Mouse (Mus musculus): ENCODE data around the gene Sdk1. TPM values are rescaled to one million over a fixed set of nuclear protein-coding genes. Genes with fewer than 3 reads are reported as not detected.

The Sdk1 gene
- total and polyA plus RNA-seq, 3 experiments = 0.04 to 0.87 TPM; not detected in 1

DNA sequence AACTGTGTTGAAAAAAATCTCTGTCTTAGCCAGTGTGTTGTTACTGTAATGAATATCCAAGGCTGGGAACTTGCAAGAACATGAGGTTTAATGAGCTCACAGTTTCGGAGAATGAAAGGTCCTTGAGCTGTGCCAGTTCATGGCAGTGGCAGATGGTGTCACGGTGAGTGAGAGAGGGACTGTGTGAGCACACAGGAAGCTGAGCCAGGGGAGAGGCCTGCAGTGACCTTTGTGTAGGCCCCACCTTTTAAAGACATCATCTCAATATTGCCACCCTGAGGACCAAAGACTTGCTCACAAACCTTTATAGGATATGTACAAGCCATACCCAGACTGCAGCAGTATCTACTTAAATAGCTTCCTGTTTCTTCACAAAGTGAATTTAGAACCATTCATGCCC lies 656.2 kb downstream of the Sdk1 start:
- no peaks in the 10 kb centered on the region; a peak in 1 of 4 replicates for H3K4me1 ChIP-seq (ENCODE audit: control insufficient read depth in 1 of 2, insufficient read depth in 2 of 2)
- H3K27ac ChIP-seq (ENCODE audit: insufficient read depth, low read depth) = no peak overlapping the region
- no peaks in the 10 kb centered on the region for H3K79me2 ChIP-seq (replicated peaks; ENCODE audit: control insufficient read depth, extremely low read depth, insufficient read depth, poor library complexity, severe bottlenecking)
- dilution Hi-C loops (cut with MboI; ENCODE audit: extremely low pct_ligation_motif_present, extremely low pct_unique_long_range_greater_than_20kb, low sequenced_read_pairs) (no loop called here), in situ Hi-C loops (cut with MboI; ENCODE audit: low pct_ligation_motif_present, low pct_unique_long_range_greater_than_20kb, low sequenced_read_pairs) (no loop called here)
- TF ChIP-seq CTCF (conservative IDR thresholded peaks at IDR 0.05 in 1 of 2, IDR thresholded peaks at IDR 0.05 in 1 of 2; ENCODE audit: low read depth in 2 of 2, low read length in 2 of 2) (no peak), MEF2A (IDR thresholded peaks at IDR 0.05; ENCODE audit: borderline replicate concordance, low read depth, low read length) (no peak), ZKSCAN1 (IDR thresholded peaks at IDR 0.05; ENCODE audit: borderline replicate concordance, low read depth, low read length) (no peak), KAT2A (IDR thresholded peaks at IDR 0.05; ENCODE audit: insufficient replicate concordance, low read length) (no peak)
- DNase-seq (ENCODE audit: extremely low read depth) = no peak
- H3K4me3 ChIP-seq (replicated peaks in 1 of 3; ENCODE audit: low read depth in 2 of 3, low read length in 2 of 3, poor library complexity in 1 of 3) = no peak overlapping the region
- no peak overlapping the region for H3K4me2 ChIP-seq (ENCODE audit: insufficient read depth, low read depth, poor library complexity, severe bottlenecking)
- peaks cover 5% of the 10 kb centered on the region for H3K9me3 ChIP-seq (replicated peaks; ENCODE audit: low read length)
- H3K36me3 ChIP-seq (replicated peaks in 1 of 2; ENCODE audit: control insufficient read depth in 1 of 2, insufficient read depth in 1 of 2, low read length in 1 of 2) = no peaks in the 10 kb centered on the region
- no peak overlapping the region for H3K9ac ChIP-seq (ENCODE audit: insufficient read depth, low read depth)
- H3K27me3 ChIP-seq (replicated peaks) = peaks cover 12% of the 10 kb centered on the region

DNA sequence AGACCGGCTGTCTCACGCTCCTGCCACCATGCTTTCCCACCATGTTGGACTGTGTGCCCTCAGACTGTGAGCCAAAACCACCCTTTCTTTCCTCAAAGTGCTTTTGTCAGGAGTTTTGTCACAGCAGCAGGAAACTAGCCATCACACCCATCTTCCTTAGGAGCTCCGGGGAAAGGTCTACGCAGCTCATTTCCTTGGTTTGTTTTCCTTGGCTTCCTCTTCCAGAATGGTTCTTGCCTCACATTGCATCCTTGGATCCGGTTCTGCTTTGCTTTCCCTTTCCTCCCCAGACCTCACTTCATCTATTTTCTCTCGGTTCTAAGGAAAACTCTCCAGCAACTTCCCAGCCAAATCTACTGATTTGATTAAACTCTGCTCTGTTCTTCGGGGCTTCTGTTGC lies 658.5 kb downstream of the Sdk1 start:
- Histone ChIP-seq H3K9me3 (replicated peaks; ENCODE audit: low read length) (peaks cover 5% of the 10 kb centered on the region), H3K9ac (ENCODE audit: insufficient read depth, low read depth) (no peak overlapping the region), H3K27ac (ENCODE audit: insufficient read depth, low read depth) (no peak overlapping the region), H3K4me1 (ENCODE audit: control insufficient read depth in 1 of 2, insufficient read depth in 2 of 2) (no peaks in the 10 kb centered on the region; a peak in 1 of 4 replicates), H3K4me3 (replicated peaks in 1 of 3; ENCODE audit: low read depth in 2 of 3, low read length in 2 of 3, poor library complexity in 1 of 3) (no peak overlapping the region), H3K79me2 (replicated peaks; ENCODE audit: control insufficient read depth, extremely low read depth, insufficient read depth, poor library complexity, severe bottlenecking) (no peaks in the 10 kb centered on the region), H3K36me3 (replicated peaks in 1 of 2; ENCODE audit: control insufficient read depth in 1 of 2, insufficient read depth in 1 of 2, low read length in 1 of 2) (no peaks in the 10 kb centered on the region), H3K4me2 (ENCODE audit: insufficient read depth, low read depth, poor library complexity, severe bottlenecking) (no peak overlapping the region), H3K27me3 (replicated peaks) (peaks cover 15% of the 10 kb centered on the region)
- in situ Hi-C loops (cut with MboI; ENCODE audit: low pct_ligation_motif_present, low pct_unique_long_range_greater_than_20kb, low sequenced_read_pairs) (no loop called here), dilution Hi-C loops (cut with MboI; ENCODE audit: extremely low pct_ligation_motif_present, extremely low pct_unique_long_range_greater_than_20kb, low sequenced_read_pairs) (no loop called here)
- TF ChIP-seq MYC (IDR thresholded peaks at IDR 0.05; ENCODE audit: low read depth, low read length) (no peak), MEF2A (IDR thresholded peaks at IDR 0.05; ENCODE audit: borderline replicate concordance, low read depth, low read length) (no peak), NRF1 (IDR thresholded peaks at IDR 0.05; ENCODE audit: low read depth, low read length) (no peak), SIN3A (IDR thresholded peaks at IDR 0.05; ENCODE audit: low read length) (no peak), SMC3 (IDR thresholded peaks at IDR 0.05; ENCODE audit: low read depth, low read length) (no peak), EP300 (IDR thresholded peaks at IDR 0.05; ENCODE audit: low read length) (no peak), ETS1 (conservative IDR thresholded peaks at IDR 0.05; ENCODE audit: low read depth, low read length) (no peak), POLR2A (IDR thresholded peaks at IDR 0.05; ENCODE audit: low read depth, low read length) (no peak), PAX5 (IDR thresholded peaks at IDR 0.05; ENCODE audit: low read length) (no peak)
- no peak for DNase-seq (ENCODE audit: extremely low read depth)

DNA sequence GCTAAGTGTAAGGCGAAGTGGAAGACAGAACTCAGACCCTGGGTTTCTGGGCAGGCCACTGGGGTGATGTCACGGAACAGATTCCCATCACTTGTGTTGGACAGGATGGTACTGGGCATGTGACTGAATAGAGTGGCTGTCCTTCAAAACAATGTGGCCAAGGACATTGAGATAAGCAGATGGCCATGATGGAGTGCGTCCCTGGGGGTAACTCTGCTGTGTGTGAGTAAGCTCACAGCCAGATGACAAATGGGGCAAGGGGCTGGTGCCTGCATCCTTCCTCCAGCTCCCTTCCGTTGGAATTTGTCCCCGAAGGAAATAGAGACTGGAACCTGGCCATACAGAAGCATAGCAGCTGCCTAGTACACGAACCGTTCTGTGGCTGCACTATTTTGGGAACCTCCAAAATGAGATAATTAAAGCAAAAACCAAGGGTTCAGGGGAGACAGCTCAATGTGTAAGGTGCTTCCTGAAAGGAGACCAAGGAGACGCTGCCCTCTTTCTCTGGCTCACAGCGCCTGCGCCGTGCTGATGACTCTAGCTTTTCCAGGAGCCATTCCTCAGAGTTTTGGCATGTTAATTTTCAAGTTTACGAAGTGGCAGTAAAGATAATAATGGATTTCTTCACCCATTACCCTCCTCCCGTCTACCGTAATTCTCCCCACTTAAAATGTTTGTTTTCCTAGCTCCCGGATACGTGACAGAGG lies 661.4 kb downstream of the Sdk1 start:
- Histone ChIP-seq H3K27me3 (replicated peaks) (peaks cover 22% of the 10 kb centered on the region), H3K27ac (ENCODE audit: insufficient read depth, low read depth) (no peak overlapping the region), H3K36me3 (replicated peaks in 1 of 2; ENCODE audit: control insufficient read depth in 1 of 2, insufficient read depth in 1 of 2, low read length in 1 of 2) (no peaks in the 10 kb centered on the region), H3K4me1 (ENCODE audit: control insufficient read depth in 1 of 2, insufficient read depth in 2 of 2) (no peaks in the 10 kb centered on the region; a peak in 1 of 4 replicates), H3K4me3 (replicated peaks in 1 of 3; ENCODE audit: low read depth in 2 of 3, low read length in 2 of 3, poor library complexity in 1 of 3) (no peak overlapping the region), H3K9me3 (replicated peaks; ENCODE audit: low read length) (peaks cover 5% of the 10 kb centered on the region), H3K9ac (ENCODE audit: insufficient read depth, low read depth) (no peak overlapping the region), H3K4me2 (ENCODE audit: insufficient read depth, low read depth, poor library complexity, severe bottlenecking) (no peak overlapping the region), H3K79me2 (replicated peaks; ENCODE audit: control insufficient read depth, extremely low read depth, insufficient read depth, poor library complexity, severe bottlenecking) (no peaks in the 10 kb centered on the region)
- no peak for DNase-seq (ENCODE audit: extremely low read depth)
- in situ Hi-C loops (cut with MboI; ENCODE audit: low pct_ligation_motif_present, low pct_unique_long_range_greater_than_20kb, low sequenced_read_pairs) = no loop called here
- dilution Hi-C loops (cut with MboI; ENCODE audit: extremely low pct_ligation_motif_present, extremely low pct_unique_long_range_greater_than_20kb, low sequenced_read_pairs) = no loop called here
- TF ChIP-seq TCF12 (IDR thresholded peaks at IDR 0.05; ENCODE audit: low read depth, low read length) = no peak
- no peak for TF ChIP-seq MAX (IDR thresholded peaks at IDR 0.05; ENCODE audit: low read length)
- TF ChIP-seq CHD1 (IDR thresholded peaks at IDR 0.05; ENCODE audit: low read depth, low read length) = no peak
- no peak for TF ChIP-seq ZNF384 (IDR thresholded peaks at IDR 0.05; ENCODE audit: low read depth, low read length)

Data from CH12.LX (cell line).